Comparison of ENCODE assay signal across 21 mouse cellular contexts in the genomic region with DNA sequence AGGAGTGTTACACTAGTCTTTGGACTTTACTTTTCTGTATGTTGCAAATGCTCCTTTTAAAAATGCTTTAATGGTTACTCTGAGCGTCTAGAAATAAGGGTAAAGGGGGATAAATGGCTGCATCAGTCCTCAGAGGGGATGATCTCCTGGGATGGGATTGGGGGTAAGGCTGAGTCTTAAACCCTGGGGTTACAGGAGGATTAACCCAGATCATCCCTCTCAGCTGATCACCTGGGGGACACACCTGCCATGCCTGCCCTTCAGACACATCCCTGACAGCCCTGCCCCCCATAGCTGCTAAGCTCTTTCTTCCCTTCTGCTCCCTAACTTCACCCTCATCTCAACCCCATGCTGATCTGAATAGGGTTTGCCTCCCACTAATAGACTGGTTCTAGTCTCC. TPM values are rescaled to one million over a fixed set of nuclear protein-coding genes. Genes with fewer than 3 reads are reported as not detected.
DNase-seq lines count a peak whose midpoint lies in the region; ATAC-seq lines count a peak whose summit lies in the region.
"Had no signal": no experiment of that assay in that cellular context is flagged by ENCODE, and none has a peak within 500 bp of the region (broad histone marks: within the 10 kb centered on the region; RNA-seq: fewer than 3 reads in every experiment).

No protein-coding gene starts in this region.

- H3K4me2 ChIP-seq in heart, embryonic 12.5 days = no peak overlapping the region

- H3K9ac ChIP-seq in heart, embryonic 12.5 days = no peak overlapping the region

- H3K4me1 ChIP-seq in heart, embryonic 10.5 days = peaks cover 37% of the 10 kb centered on the region
- H3K4me1 ChIP-seq in heart, embryonic 12.5 days (replicated peaks) = peaks cover 27% of the 10 kb centered on the region

- peaks cover 6% of the 10 kb centered on the region for H3K36me3 ChIP-seq in heart, embryonic 10.5 days
- H3K36me3 ChIP-seq in heart, embryonic 12.5 days = peaks cover 5% of the 10 kb centered on the region; the same call in 1 of the 2 replicates
- H3K36me3 ChIP-seq: G1E had no signal

- no peak for ATAC-seq in heart, embryonic 12.5 days (ENCODE audit: insufficient number of reproducible peaks, low FRiP score)
- no peak for ATAC-seq in activated CD4-positive, CD25-positive, alpha-beta regulatory T cell, adult 4 months
- ATAC-seq: CD4-positive, CD25-positive, alpha-beta regulatory T cell, adult 4 months; Patski had no signal

- H3K27ac ChIP-seq in heart, embryonic 10.5 days = peak overlapping the region; percentile 4; the same call in 1 of the 2 replicates
- no peak overlapping the region for H3K27ac ChIP-seq in heart, embryonic 12.5 days (ENCODE audit: poor library complexity, severe bottlenecking)

- WGBS in heart, embryonic 10.5 days = 53% methylated on average over 1 of the region's 1 CpGs
- WGBS in heart, embryonic 12.5 days = 71% methylated on average over 1 of the region's 1 CpGs

- DNase-seq in heart, embryonic 10.5 days (ENCODE audit: low spot score) = no peak
- peak; percentile 71 for DNase-seq in retina, adult 2 months (ENCODE audit: low read depth, low spot score)
- no peak for DNase-seq in retina, embryonic 14.5 days (ENCODE audit: low spot score)
- peak; percentile 76 for DNase-seq in retina, postnatal 1 day
- peak; percentile 69 for DNase-seq in retina, postnatal 7 days (ENCODE audit: low read depth, low spot score)
- DNase-seq in urinary bladder, postnatal 10 days (ENCODE audit: low spot score) = no peak
- DNase-seq: adrenal gland, adult 2 months; adrenal gland, adult 8-10 months; adrenal gland, postnatal 10 days; adrenal gland, postnatal 14 days; adrenal gland, postnatal 25 days; adrenal gland, postnatal 36 days; B cell, adult 2 months; cerebellum, adult 11 months; cerebellum, adult 11-12 months; cerebellum, adult 18-20 months had no signal

- H3K27me3 ChIP-seq in heart, embryonic 10.5 days (ENCODE audit: insufficient read depth, poor library complexity, severe bottlenecking) = peaks cover 23% of the 10 kb centered on the region
- H3K27me3 ChIP-seq in heart, embryonic 12.5 days (replicated peaks) = peaks cover 21% of the 10 kb centered on the region
- H3K27me3 ChIP-seq: Patski had no signal

- H3K9me3 ChIP-seq in heart, embryonic 10.5 days = no peaks in the 10 kb centered on the region
- H3K9me3 ChIP-seq in heart, embryonic 12.5 days (replicated peaks) = no peaks in the 10 kb centered on the region
- H3K9me3 ChIP-seq: G1E had no signal

- no peak overlapping the region for H3K4me3 ChIP-seq in heart, embryonic 10.5 days
- H3K4me3 ChIP-seq in heart, embryonic 12.5 days = no peak overlapping the region

RNA-seq across cellular contexts. Expression of a gene that starts 1.8 kb away (rescaled TPM):
- 23.4 and 30.3 TPM in 2 replicates for polyA plus RNA-seq in heart, embryonic 10.5 days (2016; fragmentation: Nextera tagmentation; extraction: Ambion mirVana)
- 25.1 and 27.0 TPM in 2 replicates for polyA plus RNA-seq in heart, embryonic 12.5 days (2016; fragmentation: Nextera tagmentation; extraction: Ambion mirVana)
- polyA plus RNA-seq in activated CD4-positive, CD25-positive, alpha-beta regulatory T cell, adult 4 months (2017; shearing (Covaris generic)) = under 1 TPM; 0.21 to 0.54 TPM

RNA-seq across cellular contexts. Expression of a gene that starts 6.0 kb away (rescaled TPM):
- 0.11 and 0.37 TPM in 2 replicates for polyA plus RNA-seq in heart, embryonic 10.5 days (2016; fragmentation: Nextera tagmentation; extraction: Ambion mirVana)
- 0.65 and 0.69 TPM in 2 replicates for polyA plus RNA-seq in heart, embryonic 12.5 days (2016; fragmentation: Nextera tagmentation; extraction: Ambion mirVana)
- under 1 TPM; 0.23 to 0.52 TPM for polyA plus RNA-seq in activated CD4-positive, CD25-positive, alpha-beta regulatory T cell, adult 4 months (2017; shearing (Covaris generic))
- polyA plus RNA-seq: adrenal gland, adult 2 months; G1E had no signal

RNA-seq across cellular contexts. Expression of a gene that starts 38.8 kb away (rescaled TPM):
- 40.2 and 83.3 TPM in 2 replicates for polyA plus RNA-seq in heart, embryonic 10.5 days (2016; fragmentation: Nextera tagmentation; extraction: Ambion mirVana)
- 90.7 and 98.1 TPM in 2 replicates for polyA plus RNA-seq in heart, embryonic 12.5 days (2016; fragmentation: Nextera tagmentation; extraction: Ambion mirVana)
- not detected for polyA plus RNA-seq in activated CD4-positive, CD25-positive, alpha-beta regulatory T cell, adult 4 months (2017; shearing (Covaris generic))
- polyA plus RNA-seq: CD4-positive, CD25-positive, alpha-beta regulatory T cell, adult 4 months had no signal

RNA-seq across cellular contexts. Expression of a gene that starts 46.4 kb away (rescaled TPM):
- polyA plus RNA-seq in heart, embryonic 10.5 days (2016; fragmentation: Nextera tagmentation; extraction: Ambion mirVana) = 372 and 465 TPM in 2 replicates
- 476 and 483 TPM in 2 replicates for polyA plus RNA-seq in heart, embryonic 12.5 days (2016; fragmentation: Nextera tagmentation; extraction: Ambion mirVana)
- 10 to 100 TPM; 55.9 to 61.0 TPM for polyA plus RNA-seq in activated CD4-positive, CD25-positive, alpha-beta regulatory T cell, adult 4 months (2017; shearing (Covaris generic))

Comparison
In these comparisons a context has a peak if more than half of its experiments do, and no peak if none do; other contexts are left out.
1. DNase-seq: peak in retina, adult 2 months (single experiment), retina, postnatal 1 day (single experiment) and retina, postnatal 7 days (single experiment); none in heart, embryonic 10.5 days (single experiment), retina, embryonic 14.5 days (single experiment) and urinary bladder, postnatal 10 days (single experiment).
2. RNA of a gene that starts 1.8 kb away (polyA plus RNA-seq): 25.1 to 27.0 TPM in heart, embryonic 12.5 days and 23.4 to 30.3 TPM in heart, embryonic 10.5 days; 0.21 to 0.54 TPM in activated CD4-positive, CD25-positive, alpha-beta regulatory T cell, adult 4 months; every median in the first group is over 10 times any median in the second.
3. RNA of a gene that starts 38.8 kb away (polyA plus RNA-seq): 90.7 to 98.1 TPM in heart, embryonic 12.5 days and 40.2 to 83.3 TPM in heart, embryonic 10.5 days; not detected in activated CD4-positive, CD25-positive, alpha-beta regulatory T cell, adult 4 months; every median in the first group is over 10 times any median in the second.